Mouse (Mus musculus): ENCODE results near the gene Alox8. TPM values are rescaled to one million over a fixed set of nuclear protein-coding genes. Genes with fewer than 3 reads are reported as not detected.

Alox8 gene
- polyA plus RNA-seq (2016; fragmentation: Nextera tagmentation; extraction: Ambion mirVana) = 0.10 TPM in 1 of 2 replicates, not detected in the other

DNA sequence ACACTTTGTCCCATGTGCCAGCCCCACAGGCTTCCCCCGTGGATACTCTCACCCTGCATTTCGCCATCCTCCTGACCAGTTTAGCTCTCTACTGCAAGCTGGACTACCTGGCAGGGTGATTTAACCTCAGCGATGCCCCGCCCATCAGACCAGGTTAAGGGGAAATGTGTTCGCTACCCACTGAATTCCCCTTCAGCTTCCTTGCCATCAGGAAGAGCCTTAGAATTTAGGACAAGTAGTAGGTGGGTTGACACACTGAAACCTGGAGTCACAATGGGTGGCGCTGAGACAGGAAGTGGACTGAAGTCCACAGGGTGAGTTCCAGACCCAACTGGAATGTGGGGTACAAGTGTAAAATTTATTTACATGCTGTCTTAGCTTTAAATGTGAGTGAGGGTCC, at the start of gene Alox8:
TSS of gene Alox8 (minus strand) at position 101 of the 400 bp plus-strand sequence.
- H3K36me3 ChIP-seq (replicated peaks) = no peaks in the 10 kb centered on the region
- H3K4me1 ChIP-seq = peaks cover 11% of the 10 kb centered on the region
- WGBS = 33% methylated on average over 6 of the region's 6 CpGs
- no peaks in the 10 kb centered on the region for H3K9me3 ChIP-seq
- peak within 1 kb of the TSS; percentile 42 for H3K4me3 ChIP-seq
- DNase-seq (ENCODE audit: extremely low spot score, low spot score) = no peak
- H3K27me3 ChIP-seq (ENCODE audit: poor library complexity, severe bottlenecking) = peaks cover 36% of the 10 kb centered on the region
- no peak within 1 kb of the TSS for H3K27ac ChIP-seq

DNA sequence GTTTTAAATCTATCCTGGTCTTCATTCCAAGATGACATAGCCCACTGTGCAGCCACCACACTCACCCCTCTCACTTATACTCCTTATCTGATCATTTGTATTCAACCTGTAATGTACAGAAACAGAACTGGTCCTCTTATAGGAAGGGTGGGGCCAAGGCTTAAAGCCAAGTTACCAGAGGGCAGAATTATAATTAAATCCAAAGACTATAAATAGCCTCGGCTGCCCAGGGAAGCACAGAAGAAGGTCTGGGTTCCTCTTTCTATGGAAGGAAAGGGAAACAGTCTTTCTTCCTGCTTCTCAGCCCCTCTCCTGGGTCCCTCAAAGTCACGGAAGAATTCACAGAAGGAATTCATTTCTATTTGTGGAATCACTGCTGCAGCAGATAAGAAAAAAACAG, 48.0 kb upstream of the Alox8 start:
- Histone ChIP-seq H3K27ac (no peak overlapping the region), H3K4me3 (no peak overlapping the region), H3K36me3 (replicated peaks) (no peaks in the 10 kb centered on the region), H3K27me3 (ENCODE audit: poor library complexity, severe bottlenecking) (0 out of 2 replicates have a peak, but pooled peaks cover 7% of the 10 kb centered on the region), H3K4me1 (peaks cover 6% of the 10 kb centered on the region; the same call in 1 of the 2 replicates), H3K9me3 (no peaks in the 10 kb centered on the region)
- WGBS = 63% methylated on average over 2 of the region's 2 CpGs
- no peak for DNase-seq (ENCODE audit: extremely low spot score, low spot score)

DNA sequence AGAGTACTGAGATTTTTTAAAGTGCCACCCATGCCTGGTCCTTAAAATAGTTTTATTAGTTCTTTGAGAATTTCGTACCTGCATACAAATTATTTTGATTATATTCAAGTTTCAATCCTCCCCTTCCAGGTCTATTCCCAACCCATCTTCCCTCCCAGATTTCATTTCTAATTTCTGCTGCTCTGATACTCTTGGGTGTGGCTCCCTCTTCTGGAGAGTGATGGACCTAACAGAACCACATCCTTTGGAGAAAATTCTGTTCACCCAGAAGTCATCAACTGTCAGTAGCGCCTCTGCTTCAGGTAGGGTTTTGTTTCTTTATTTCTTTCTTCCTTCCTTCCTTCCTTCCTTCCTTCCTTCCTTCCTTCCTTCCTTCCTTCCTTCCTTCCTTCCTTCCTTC, 47.3 kb upstream of the Alox8 start:
- Histone ChIP-seq H3K9me3 (no peaks in the 10 kb centered on the region), H3K27ac (no peak overlapping the region), H3K4me3 (no peak overlapping the region), H3K27me3 (ENCODE audit: poor library complexity, severe bottlenecking) (0 out of 2 replicates have a peak, but pooled peaks cover 7% of the 10 kb centered on the region), H3K4me1 (peaks cover 6% of the 10 kb centered on the region; the same call in 1 of the 2 replicates), H3K36me3 (replicated peaks) (no peaks in the 10 kb centered on the region)
- 29% methylated on average over 2 of the region's 2 CpGs for WGBS
- no peak for DNase-seq (ENCODE audit: extremely low spot score, low spot score)

DNA sequence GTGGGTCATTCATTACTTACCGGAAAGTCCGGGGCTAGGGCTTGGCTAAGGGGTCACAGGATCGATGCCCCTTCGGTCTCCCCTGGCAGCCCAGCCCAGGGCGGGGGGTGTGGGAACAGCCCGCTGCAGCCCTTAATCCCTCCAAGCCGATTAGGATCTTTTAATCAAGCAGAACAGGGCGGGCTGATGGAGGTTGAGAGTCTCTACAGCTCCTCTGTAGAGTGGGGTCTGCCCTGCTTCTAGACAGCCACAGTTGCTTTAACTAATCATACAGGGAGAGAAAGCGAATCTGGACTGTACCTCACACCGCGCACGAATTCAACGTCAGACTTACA, 39.2 kb upstream of the Alox8 start, which contains the start of gene Gucy2e:
TSS of gene Gucy2e (minus strand) at position 111 of the 335 bp plus-strand sequence.
- H3K9me3 ChIP-seq = no peaks in the 10 kb centered on the region
- 14% methylated on average over 13 of the region's 13 CpGs for WGBS
- no peaks in the 10 kb centered on the region for H3K36me3 ChIP-seq (replicated peaks)
- peak within 1 kb of the TSS; percentile 55 for H3K4me3 ChIP-seq
- peaks cover 28% of the 10 kb centered on the region for H3K4me1 ChIP-seq
- peaks cover 69% of the 10 kb centered on the region for H3K27me3 ChIP-seq (ENCODE audit: poor library complexity, severe bottlenecking)
- peak; percentile 37 for DNase-seq (ENCODE audit: extremely low spot score, low spot score)
- peak within 1 kb of the TSS; percentile 65 for H3K27ac ChIP-seq

GRCm38 (mm10) chr11:69236061-69236925, 38.6 kb upstream of the Alox8 start:
- peaks cover 31% of the 10 kb centered on the region for H3K4me1 ChIP-seq
- H3K9me3 ChIP-seq = no peaks in the 10 kb centered on the region
- H3K36me3 ChIP-seq (replicated peaks) = no peaks in the 10 kb centered on the region
- H3K27ac ChIP-seq = peak overlapping the region; percentile 65
- peak; percentile 38 for DNase-seq (ENCODE audit: extremely low spot score, low spot score)
- H3K27me3 ChIP-seq (ENCODE audit: poor library complexity, severe bottlenecking) = peaks cover 69% of the 10 kb centered on the region
- WGBS = 2% methylated on average over 51 of the region's 51 CpGs
- peak overlapping the region; percentile 55 for H3K4me3 ChIP-seq

GRCm38 (mm10) chr11:69235285-69236060, 37.8 kb upstream of the Alox8 start:
- under 1% methylated on average over 33 of the region's 33 CpGs for whole genome bisulfite sequencing
- Histone ChIP-seq H3K9me3 (no peaks in the 10 kb centered on the region), H3K4me3 (peak overlapping the region; percentile 55), H3K4me1 (peaks cover 31% of the 10 kb centered on the region), H3K36me3 (replicated peaks) (no peaks in the 10 kb centered on the region), H3K27ac (peak overlapping the region; percentile 65), H3K27me3 (ENCODE audit: poor library complexity, severe bottlenecking) (peaks cover 69% of the 10 kb centered on the region)
- peak; percentile 78 for DNase-seq (ENCODE audit: extremely low spot score, low spot score)

- DNase-seq (ENCODE audit: extremely low spot score, low spot score) = no peak
- no peak overlapping the region for H3K27ac ChIP-seq
- peaks cover 70% of the 10 kb centered on the region for H3K27me3 ChIP-seq (ENCODE audit: poor library complexity, severe bottlenecking)
- 91% methylated on average over 2 of the region's 2 CpGs for WGBS
- no peak overlapping the region for H3K4me3 ChIP-seq
- no peaks in the 10 kb centered on the region for H3K9me3 ChIP-seq
- H3K4me1 ChIP-seq = peaks cover 35% of the 10 kb centered on the region
- no peaks in the 10 kb centered on the region for H3K36me3 ChIP-seq (replicated peaks)
Measured at GRCm38 (mm10) chr11:69233141-69233540, 35.5 kb upstream of the Alox8 start.

DNA sequence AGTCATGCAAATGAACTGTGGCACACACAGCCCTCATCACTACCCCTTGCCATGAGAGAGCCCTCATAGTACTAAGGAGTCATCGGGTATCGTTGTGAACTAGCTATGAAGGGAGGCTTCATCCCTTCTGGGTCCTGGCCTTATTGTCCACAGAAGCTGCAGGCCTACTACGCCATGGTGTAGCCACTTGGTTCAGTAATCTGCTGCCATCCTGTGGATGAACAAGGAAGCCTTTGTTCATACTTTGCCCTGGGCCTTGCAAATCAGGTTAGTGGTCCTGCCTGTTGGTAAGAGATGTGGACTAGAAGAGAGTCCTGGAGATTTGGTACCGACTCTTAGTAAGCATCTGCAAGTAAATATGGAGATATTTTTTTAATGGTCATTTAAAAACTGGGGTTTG, 32.8 kb upstream of the Alox8 start:
- WGBS = 70% methylated on average over 4 of the region's 4 CpGs
- Histone ChIP-seq H3K4me1 (peaks cover 31% of the 10 kb centered on the region), H3K27ac (no peak overlapping the region), H3K4me3 (no peak overlapping the region), H3K9me3 (no peaks in the 10 kb centered on the region), H3K36me3 (replicated peaks) (no peaks in the 10 kb centered on the region), H3K27me3 (ENCODE audit: poor library complexity, severe bottlenecking) (peaks cover 55% of the 10 kb centered on the region)
- no peak for DNase-seq (ENCODE audit: extremely low spot score, low spot score)

- Histone ChIP-seq H3K9me3 (no peaks in the 10 kb centered on the region), H3K4me3 (no peak overlapping the region), H3K27me3 (ENCODE audit: poor library complexity, severe bottlenecking) (peaks cover 20% of the 10 kb centered on the region), H3K36me3 (replicated peaks) (no peaks in the 10 kb centered on the region), H3K4me1 (peaks cover 18% of the 10 kb centered on the region), H3K27ac (no peak overlapping the region)
- DNase-seq (ENCODE audit: extremely low spot score, low spot score) = no peak
- WGBS = 57% methylated on average over 1 of the region's 1 CpGs
Measured at GRCm38 (mm10) chr11:69225715-69226114, 28.1 kb upstream of the Alox8 start.

DNA sequence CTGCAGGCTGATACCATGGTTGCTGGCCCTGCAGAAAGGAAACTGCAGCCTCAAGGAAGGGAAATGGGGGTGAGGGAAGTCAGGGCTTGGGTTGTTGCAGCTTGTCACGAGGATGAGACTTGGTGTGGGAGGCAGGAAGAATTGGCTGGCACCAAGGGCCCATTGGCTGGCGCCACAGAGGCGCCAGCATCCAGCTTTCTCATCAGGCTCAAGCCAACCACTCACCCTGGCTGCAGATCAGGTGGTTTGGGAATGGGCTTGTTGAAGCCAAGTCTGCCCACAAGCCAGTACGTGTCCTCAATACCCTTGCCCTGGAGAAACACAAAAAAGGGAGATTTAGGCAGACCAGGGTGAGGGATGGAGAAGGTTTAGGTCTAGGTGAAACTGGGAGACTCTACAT, 25.5 kb upstream of the Alox8 start:
- H3K36me3 ChIP-seq (replicated peaks) = no peaks in the 10 kb centered on the region
- 90% methylated on average over 4 of the region's 4 CpGs for WGBS
- H3K4me1 ChIP-seq = peaks cover 14% of the 10 kb centered on the region
- H3K4me3 ChIP-seq = no peak overlapping the region
- H3K9me3 ChIP-seq = no peaks in the 10 kb centered on the region
- DNase-seq (ENCODE audit: extremely low spot score, low spot score) = no peak
- peaks cover 12% of the 10 kb centered on the region for H3K27me3 ChIP-seq (ENCODE audit: poor library complexity, severe bottlenecking)
- no peak overlapping the region for H3K27ac ChIP-seq

DNA sequence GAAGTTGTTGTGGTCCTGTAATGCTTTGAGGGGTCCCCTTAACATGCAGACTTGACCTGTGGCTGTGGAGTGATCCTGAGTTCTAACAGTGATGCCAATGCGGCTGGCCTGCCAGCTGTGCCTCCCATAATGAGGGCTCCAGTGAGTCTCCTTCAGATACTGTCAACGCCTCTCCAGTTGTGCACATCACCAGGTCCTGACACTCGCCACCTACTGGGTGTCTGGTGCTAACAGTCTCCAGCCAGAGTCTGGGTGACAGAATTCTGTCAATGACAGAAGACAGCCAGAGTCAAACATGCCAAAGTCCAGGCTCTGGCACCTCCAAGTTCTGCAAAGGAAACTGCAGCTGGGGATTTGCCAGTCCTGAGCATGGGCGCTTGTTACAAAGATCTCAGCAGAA, 23.4 kb upstream of the Alox8 start:
- H3K27me3 ChIP-seq (ENCODE audit: poor library complexity, severe bottlenecking) = no peaks in the 10 kb centered on the region
- H3K27ac ChIP-seq = no peak overlapping the region
- H3K9me3 ChIP-seq = no peaks in the 10 kb centered on the region
- H3K36me3 ChIP-seq (replicated peaks) = no peaks in the 10 kb centered on the region
- WGBS = 72% methylated on average over 4 of the region's 4 CpGs
- DNase-seq (ENCODE audit: extremely low spot score, low spot score) = no peak
- H3K4me3 ChIP-seq = no peak overlapping the region
- H3K4me1 ChIP-seq = peaks cover 2% of the 10 kb centered on the region; the same call in 1 of the 2 replicates

GRCm38 (mm10) chr11:69218661-69219060, 21.0 kb upstream of the Alox8 start:
- Histone ChIP-seq H3K4me1 (no peaks in the 10 kb centered on the region), H3K27ac (no peak overlapping the region), H3K9me3 (no peaks in the 10 kb centered on the region), H3K27me3 (ENCODE audit: poor library complexity, severe bottlenecking) (no peaks in the 10 kb centered on the region), H3K4me3 (no peak overlapping the region), H3K36me3 (replicated peaks) (no peaks in the 10 kb centered on the region)
- WGBS = 48% methylated on average over 2 of the region's 2 CpGs
- no peak for DNase-seq (ENCODE audit: extremely low spot score, low spot score)

DNA sequence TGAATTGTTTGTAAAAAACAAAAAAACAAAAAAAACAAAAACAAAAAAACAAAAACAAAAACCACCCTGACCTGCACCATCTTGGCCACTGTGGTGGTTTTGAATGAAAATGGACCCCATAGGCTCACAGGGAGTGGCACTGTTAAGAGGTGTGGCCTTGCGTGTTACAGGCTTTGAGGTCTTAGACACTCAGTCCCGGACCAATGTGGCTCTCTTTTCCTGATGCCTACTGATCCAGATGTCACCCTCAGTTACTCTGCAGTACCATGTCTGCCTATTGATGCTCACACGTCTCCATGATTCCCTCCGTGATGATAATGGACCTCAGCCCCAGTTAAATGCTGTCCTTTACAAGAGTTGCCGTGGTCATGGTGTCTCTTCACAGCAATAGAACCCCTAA, 19.8 kb upstream of the Alox8 start:
- WGBS = 90% methylated on average over 5 of the region's 5 CpGs

More for the DNA sequence above, 19.8 kb upstream of the Alox8 start:
- H3K27ac ChIP-seq = no peak overlapping the region
- no peak for DNase-seq (ENCODE audit: extremely low spot score, low spot score)
- H3K36me3 ChIP-seq (replicated peaks) = no peaks in the 10 kb centered on the region
- H3K9me3 ChIP-seq = no peaks in the 10 kb centered on the region
- H3K27me3 ChIP-seq (ENCODE audit: poor library complexity, severe bottlenecking) = no peaks in the 10 kb centered on the region
- no peak overlapping the region for H3K4me3 ChIP-seq
- H3K4me1 ChIP-seq = no peaks in the 10 kb centered on the region

Data from forebrain, embryonic 10.5 days (tissue).